Mouse (Mus musculus) heart, embryonic 10.5 days (tissue): ENCODE measurements around the gene Xlr4b. TPM values are rescaled to one million over a fixed set of nuclear protein-coding genes. Genes with fewer than 3 reads are reported as not detected.
A peak's percentile ranks its signal among the peaks of the same experiment; 100 is the strongest.
"Not testable (repeated sequence)": the region's sequence is repeated elsewhere in the genome, so short reads cannot be mapped to it uniquely, and the experiment has no call there.

ENCODE experiments used
- DNase-seq: peaks from one replicate; pipeline ENCODE4 v3.0.0-alpha.2; 2017; ENCODE audit warnings: low spot score
- H3K27ac ChIP-seq: fragments of 300-500 bp; sonication (generic); 2 replicates; pipeline ENCODE4 v1.5.1; 2016; ENCODE audit warnings: mild to moderate bottlenecking
- H3K27me3 ChIP-seq: fragments of 300-500 bp; sonication (generic); 2 replicates; pipeline ENCODE4 v1.6.1; 2016; ENCODE audit warnings: mild to moderate bottlenecking; ENCODE audit not compliant: poor library complexity, insufficient read depth, severe bottlenecking
- H3K36me3 ChIP-seq: fragments of 300-500 bp; sonication (generic); 2 replicates; pipeline ENCODE4 v1.6.1; 2016; ENCODE audit warnings: mild to moderate bottlenecking, moderate library complexity
- H3K4me1 ChIP-seq: fragments of 300-500 bp; sonication (generic); 2 replicates; pipeline ENCODE4 v1.6.1; 2016; ENCODE audit warnings: mild to moderate bottlenecking
- H3K4me3 ChIP-seq: fragments of 300-500 bp; sonication (generic); 2 replicates; pipeline ENCODE4 v1.5.1; 2016; ENCODE audit warnings: mild to moderate bottlenecking, moderate library complexity
- H3K9me3 ChIP-seq: fragments of 300-500 bp; sonication (generic); 2 replicates; pipeline ENCODE4 v1.6.1; 2016; ENCODE audit warnings: mild to moderate bottlenecking, moderate library complexity
- WGBS: fragments of 180-500 bp; shearing (Covaris S2); methylation state at CpG from one replicate; pipeline ENCODE4 v1.1.7; 2016; 5-methylcytosine and 5-hydroxymethylcytosine counted together
- polyA plus RNA-seq: library from polyadenylated mRNA; unstranded; fragments of >200 nt; fragmentation: Nextera tagmentation; extraction: Ambion mirVana; gene quantifications from 2 replicates; pipeline ENCODE4 v1.2.1, GENCODE M21; 2016

Gene Xlr4b
- polyA plus RNA-seq: 0.74 and 0.83 TPM in 2 replicates

DNA sequence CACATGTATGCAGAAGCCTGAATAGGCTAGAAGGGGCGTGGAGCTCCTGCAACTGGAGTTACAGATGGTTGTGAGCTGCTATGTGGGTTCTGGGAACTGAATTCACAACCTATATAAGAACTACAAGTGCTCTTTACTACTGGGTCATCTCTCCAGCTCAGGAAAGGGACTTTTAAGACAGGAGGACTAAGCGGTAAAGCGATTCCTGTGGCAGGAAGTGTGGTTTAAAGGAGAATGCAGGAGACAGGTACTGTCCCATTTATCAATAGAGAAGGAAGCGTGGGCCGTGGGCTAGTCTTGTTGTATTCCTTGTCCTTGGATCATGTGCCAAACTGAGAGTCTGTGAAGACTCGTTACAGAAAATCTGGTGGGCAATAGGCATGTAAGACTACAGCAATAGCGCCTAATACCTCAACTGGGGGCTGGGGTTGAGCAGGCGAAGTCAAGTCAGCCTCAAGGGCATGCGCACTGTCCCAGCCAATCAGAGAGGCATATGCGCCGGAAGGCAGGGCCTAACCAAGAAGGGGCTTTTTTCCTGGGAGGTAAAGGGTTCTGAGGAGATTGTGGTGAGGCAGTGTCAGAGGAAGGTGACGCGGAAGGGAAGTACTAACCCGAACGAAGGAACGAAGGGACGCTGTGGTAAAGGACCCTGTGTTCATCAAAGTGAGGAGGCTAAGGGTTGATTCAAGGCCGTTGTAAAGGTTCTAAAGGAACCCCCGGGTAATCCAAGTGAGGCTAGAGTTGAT, at the start of gene Xlr4b:
Xlr4b (plus strand) TSS at position 515 of the 746 bp plus-strand sequence.
- not testable (repeated sequence) for H3K27me3 ChIP-seq, H3K27ac ChIP-seq, H3K36me3 ChIP-seq, H3K4me1 ChIP-seq, H3K9me3 ChIP-seq, DNase-seq, H3K4me3 ChIP-seq
- WGBS: 70% methylated on average over 19 of the region's 19 CpGs

DNA sequence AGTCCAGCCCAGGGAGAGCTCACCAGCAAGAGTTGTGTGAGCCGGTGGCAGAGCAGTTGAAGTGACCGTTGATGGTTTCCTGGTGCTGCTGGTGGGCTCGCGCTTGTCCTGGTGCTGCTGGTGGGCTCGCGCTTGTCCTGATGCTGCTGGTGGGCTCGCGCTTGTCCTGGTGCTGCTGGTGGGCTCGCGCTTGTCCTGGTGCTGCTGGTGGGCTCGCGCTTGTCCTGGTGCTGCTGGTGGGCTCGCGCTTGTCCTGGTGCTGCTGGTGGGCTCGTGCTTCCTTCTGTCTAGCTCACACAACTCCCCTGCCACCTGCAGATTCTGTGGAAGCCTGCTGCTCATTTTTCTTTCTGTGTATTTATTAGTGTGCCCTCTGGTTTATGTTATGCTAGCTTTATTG, 37.2 kb upstream of the Xlr4b start, which contains the start of gene Spin2d:
Spin2d (minus strand) TSS at position 101 of the 400 bp plus-strand sequence.
- not testable (repeated sequence) for H3K4me1 ChIP-seq, H3K36me3 ChIP-seq, H3K27me3 ChIP-seq, DNase-seq, H3K4me3 ChIP-seq, H3K27ac ChIP-seq, H3K9me3 ChIP-seq
- WGBS: 67% methylated on average over 9 of the region's 15 CpGs

DNA sequence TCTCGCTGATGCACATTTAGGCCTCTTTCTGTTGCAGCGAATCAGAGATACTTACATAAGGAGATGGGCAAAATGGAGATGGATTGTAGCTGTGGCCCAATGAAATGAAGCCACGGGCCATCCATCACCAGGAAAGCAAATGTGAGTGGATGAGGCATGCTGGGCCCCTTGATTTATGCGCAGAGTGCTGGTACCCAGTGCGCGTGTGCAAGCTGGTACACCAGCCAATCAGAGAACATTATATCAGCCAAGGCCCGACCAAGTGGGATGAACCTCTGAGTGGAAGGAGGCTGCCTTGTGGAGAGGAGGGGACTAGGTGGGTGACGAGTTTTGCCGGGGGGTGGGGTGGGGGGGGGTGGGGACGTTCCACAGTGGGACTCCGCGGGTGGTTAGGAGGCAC, 22.2 kb upstream of the Xlr4b start, which contains the start of gene Xlr3b:
Xlr3b (plus strand) TSS at position 274 of the 400 bp plus-strand sequence.
- not testable (repeated sequence) for H3K4me1 ChIP-seq, H3K4me3 ChIP-seq, H3K36me3 ChIP-seq, H3K27ac ChIP-seq, H3K9me3 ChIP-seq, H3K27me3 ChIP-seq
- peak; percentile 45 for DNase-seq
- WGBS: 77% methylated on average over 12 of the region's 12 CpGs

DNA sequence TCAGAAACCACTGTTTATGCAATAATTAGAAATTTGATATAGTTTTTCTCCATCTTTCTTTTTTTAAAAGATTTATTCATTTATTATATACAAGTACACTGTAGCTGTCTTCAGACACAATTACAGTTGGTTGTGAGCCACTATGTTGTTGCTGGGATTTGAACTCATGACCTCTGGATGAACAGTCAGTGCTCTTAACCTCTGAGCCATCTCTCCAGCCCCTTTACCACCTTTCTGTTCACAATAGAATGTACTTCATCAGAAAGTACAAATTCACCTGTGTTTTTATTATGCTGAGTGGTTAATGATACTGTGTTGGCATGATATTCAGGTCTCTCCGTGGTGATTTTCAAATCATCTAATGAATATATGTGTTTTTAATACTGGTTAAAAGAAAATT, 11.2 kb downstream of the Xlr4b start:
- Histone ChIP-seq H3K9me3 (no peaks in the 10 kb centered on the region), H3K4me1 (no peaks in the 10 kb centered on the region), H3K27me3 (peaks cover 18% of the 10 kb centered on the region), H3K4me3 (no peak overlapping the region), H3K27ac (no peak overlapping the region), H3K36me3 (no peaks in the 10 kb centered on the region)
- 51% methylated on average over 1 of the region's 1 CpGs for WGBS
- DNase-seq: no peak

DNA sequence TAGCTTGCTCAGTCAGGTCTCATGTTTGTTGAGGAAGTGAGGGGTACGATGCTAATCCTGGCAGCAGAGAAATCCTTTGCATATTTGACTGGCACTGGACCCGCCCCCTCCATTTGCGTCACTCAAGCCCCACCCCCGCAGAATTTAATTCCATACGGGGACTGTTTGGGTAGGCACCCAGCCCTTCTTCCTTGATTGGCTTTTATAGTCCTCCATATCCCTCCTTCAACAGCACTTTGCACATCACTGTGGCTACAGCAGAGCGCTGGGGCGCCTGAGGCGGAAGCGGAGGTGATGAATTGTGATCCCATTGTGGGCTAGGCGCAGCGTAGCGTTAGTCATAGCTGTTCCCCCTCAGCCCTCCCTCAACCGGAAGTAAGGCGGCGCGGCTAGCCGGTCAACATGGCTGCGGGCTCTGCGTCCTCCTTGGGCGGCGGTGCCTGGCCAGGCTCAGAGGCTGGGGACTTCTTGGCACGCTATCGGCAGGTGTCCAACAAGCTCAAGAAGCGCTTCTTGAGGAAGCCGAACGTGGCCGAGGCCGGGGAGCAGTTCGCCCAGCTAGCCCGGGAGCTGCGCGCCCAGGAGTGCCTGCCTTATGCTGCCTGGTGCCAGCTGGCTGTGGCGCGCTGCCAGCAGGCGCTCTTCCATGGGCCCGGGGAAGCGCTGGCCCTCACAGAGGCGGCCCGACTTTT, 13.9 kb downstream of the Xlr4b start, which contains the start of gene F8a:
F8a (plus strand) TSS at position 378 of the 692 bp plus-strand sequence.
- H3K4me1 ChIP-seq: no peaks in the 10 kb centered on the region
- peak within 1 kb of the TSS; percentile 72 for H3K4me3 ChIP-seq
- DNase-seq: peak; percentile 89
- H3K27ac ChIP-seq: peak within 1 kb of the TSS; percentile 89
- 13% methylated on average over 39 of the region's 39 CpGs for WGBS
- no peaks in the 10 kb centered on the region for H3K9me3 ChIP-seq
- H3K36me3 ChIP-seq: no peaks in the 10 kb centered on the region
- peaks cover 18% of the 10 kb centered on the region for H3K27me3 ChIP-seq

DNA sequence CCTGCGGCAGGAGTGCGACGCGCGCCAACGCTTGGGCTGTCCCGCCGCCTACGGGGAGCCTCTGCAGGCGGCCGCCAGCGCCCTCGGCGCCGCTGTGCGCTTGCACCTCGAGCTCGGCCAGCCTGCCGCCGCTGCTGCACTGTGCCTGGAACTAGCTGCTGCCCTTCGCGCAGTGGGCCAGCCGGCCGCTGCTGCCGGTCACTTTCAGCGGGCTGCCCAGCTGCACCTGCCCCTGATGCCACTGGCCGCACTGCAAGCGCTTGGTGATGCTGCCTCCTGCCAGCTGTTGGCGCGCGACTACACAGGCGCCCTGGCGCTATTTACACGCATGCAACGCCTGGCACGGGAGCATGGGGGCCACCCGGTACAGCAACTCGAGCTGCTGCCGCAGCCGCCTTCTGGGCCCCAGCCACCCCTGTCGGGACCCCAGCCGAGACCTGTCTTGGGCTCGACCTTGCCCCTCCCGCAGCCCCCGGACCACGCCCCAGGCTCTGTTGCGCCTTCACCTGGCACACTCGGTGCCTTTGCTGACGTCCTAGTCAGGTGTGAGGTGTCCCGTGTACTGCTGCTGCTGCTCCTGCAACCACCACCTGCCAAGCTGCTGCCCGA, 14.6 kb downstream of the Xlr4b start:
- 18% methylated on average over 50 of the region's 51 CpGs for WGBS
- DNase-seq: peak; percentile 76
- no peaks in the 10 kb centered on the region for H3K9me3 ChIP-seq
- H3K27ac ChIP-seq: peak overlapping the region; percentile 89
- H3K27me3 ChIP-seq: peaks cover 18% of the 10 kb centered on the region
- H3K4me1 ChIP-seq: no peaks in the 10 kb centered on the region
- peak overlapping the region; percentile 72 for H3K4me3 ChIP-seq
- H3K36me3 ChIP-seq: no peaks in the 10 kb centered on the region

DNA sequence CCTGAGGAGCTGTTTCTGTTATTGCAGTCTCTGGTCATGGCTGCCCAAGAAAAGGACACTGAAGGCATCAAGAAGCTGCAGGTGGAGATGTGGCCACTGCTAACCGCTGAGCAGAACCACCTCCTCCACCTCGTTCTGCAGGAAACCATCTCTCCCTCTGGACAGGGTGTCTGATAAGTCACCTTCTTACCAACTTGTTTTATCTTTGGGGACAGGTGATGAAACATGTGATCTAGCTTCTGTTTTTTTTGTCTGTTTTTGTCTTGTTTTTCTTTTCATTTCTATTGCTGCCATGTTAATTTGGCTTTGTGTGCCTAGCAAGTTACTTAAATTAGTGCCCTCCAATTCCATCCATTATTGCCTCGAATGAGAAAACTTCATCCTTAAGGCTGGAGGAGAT, 15.2 kb downstream of the Xlr4b start:
- peaks cover 18% of the 10 kb centered on the region for H3K27me3 ChIP-seq
- no peaks in the 10 kb centered on the region for H3K9me3 ChIP-seq
- WGBS: 33% methylated on average over 3 of the region's 3 CpGs
- no peak for DNase-seq
- H3K4me1 ChIP-seq: no peaks in the 10 kb centered on the region
- peak overlapping the region; percentile 89; the same call in 1 of the 2 replicates for H3K27ac ChIP-seq
- no peaks in the 10 kb centered on the region for H3K36me3 ChIP-seq
- H3K4me3 ChIP-seq: peak overlapping the region; percentile 72

DNA sequence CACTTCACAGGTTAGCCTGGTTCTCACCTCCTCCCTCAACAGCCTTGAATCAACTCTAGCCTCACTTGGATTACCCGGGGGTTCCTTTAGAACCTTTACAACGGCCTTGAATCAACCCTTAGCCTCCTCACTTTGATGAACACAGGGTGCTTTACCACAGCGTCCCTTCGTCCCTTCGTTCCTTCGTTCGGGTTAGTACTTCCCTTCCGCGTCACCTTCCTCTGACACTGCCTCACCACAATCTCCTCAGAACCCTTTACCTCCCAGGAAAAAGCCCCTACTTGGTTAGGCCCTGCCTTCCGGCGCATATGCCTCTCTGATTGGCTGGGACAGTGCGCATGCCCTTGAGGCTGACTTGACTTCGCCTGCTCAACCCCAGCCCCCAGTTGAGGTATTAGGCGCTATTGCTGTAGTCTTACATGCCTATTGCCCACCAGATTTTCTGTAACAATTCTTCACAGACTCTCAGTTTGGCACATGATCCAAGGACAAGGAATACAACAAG, 28.7 kb downstream of the Xlr4b start, which contains the start of gene Xlr4c:
Xlr4c (minus strand) TSS at position 310 of the 505 bp plus-strand sequence.
- H3K4me3 ChIP-seq, H3K9me3 ChIP-seq, H3K4me1 ChIP-seq, H3K27ac ChIP-seq, H3K27me3 ChIP-seq, DNase-seq, H3K36me3 ChIP-seq: not testable (repeated sequence)
- WGBS: 74% methylated on average over 14 of the region's 14 CpGs

DNA sequence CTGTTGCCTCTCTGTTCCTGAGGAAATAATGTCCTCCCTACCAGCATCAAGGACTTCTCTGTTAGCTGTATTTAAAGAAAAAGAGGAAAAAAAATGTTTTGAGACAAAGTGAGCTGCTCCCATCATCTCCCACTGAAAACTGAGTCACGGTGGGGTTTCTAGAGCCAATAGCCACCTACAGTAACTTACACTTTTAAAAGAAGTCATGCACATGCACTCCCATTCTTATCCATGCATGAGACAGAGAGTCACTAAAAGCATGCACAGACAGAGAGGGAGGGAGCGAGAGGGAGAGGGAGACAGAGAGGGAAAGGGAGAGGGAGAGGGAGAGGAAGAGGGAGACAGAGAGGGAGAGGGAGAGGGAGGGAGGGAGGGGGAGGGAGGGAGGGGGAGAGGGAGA, 48.3 kb downstream of the Xlr4b start:
- DNase-seq, H3K27ac ChIP-seq, H3K9me3 ChIP-seq, H3K36me3 ChIP-seq, H3K27me3 ChIP-seq, H3K4me3 ChIP-seq, H3K4me1 ChIP-seq: not testable (repeated sequence)
- WGBS: 84% methylated on average over 1 of the region's 2 CpGs

DNA sequence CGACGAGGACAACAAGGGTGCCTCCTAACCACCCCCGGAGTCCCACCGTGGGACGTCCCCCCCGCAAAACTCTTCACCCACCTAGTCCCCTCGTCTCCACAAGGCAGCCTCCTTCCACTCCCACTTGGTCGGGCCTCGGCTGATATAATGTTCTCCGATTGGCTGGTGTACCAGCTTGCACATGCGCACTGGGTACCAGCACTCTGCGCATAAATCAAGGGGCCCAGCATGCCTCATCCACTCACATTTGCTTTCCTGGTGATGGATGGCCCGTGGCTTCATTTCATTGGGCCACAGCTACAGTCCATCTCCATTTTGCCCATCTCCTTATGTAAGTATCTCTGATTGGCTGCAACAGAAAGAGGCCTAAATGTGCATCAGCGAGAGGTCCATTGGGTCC, 51.1 kb downstream of the Xlr4b start, which contains the start of gene Xlr3c:
Xlr3c (minus strand) TSS at position 121 of the 400 bp plus-strand sequence.
- WGBS: 84% methylated on average over 14 of the region's 14 CpGs
- not testable (repeated sequence) for H3K4me1 ChIP-seq, H3K36me3 ChIP-seq, H3K27ac ChIP-seq, H3K27me3 ChIP-seq, H3K4me3 ChIP-seq, DNase-seq, H3K9me3 ChIP-seq
